Mouse (Mus musculus) CH12F3 (cell line): Measurements from ENCODE around the gene Rtn2.

ENCODE experiments used
- in situ Hi-C: fragments of 300-500 bp; cut with MboI; formaldehyde crosslinking; loops from 2 replicates; pipeline ENCODE4 v1.14.3; 2020; ENCODE audit warnings: low sequenced_read_pairs

Rtn2 gene

GRCm38 (mm10) chr7:19341761-19342409, 59.5 kb downstream of the Rtn2 start:
- in situ Hi-C loops, result loop anchor here (5.0 kb wide), 1 partner anchor 35 kb away; no protein-coding TSS in a partner anchor

GRCm38 (mm10) chr7:19342481-19343027, 60.1 kb downstream of the Rtn2 start:
- in situ Hi-C loops, result loop anchor here (5.0 kb wide), 1 partner anchor 35 kb away; no protein-coding TSS in a partner anchor

DNA sequence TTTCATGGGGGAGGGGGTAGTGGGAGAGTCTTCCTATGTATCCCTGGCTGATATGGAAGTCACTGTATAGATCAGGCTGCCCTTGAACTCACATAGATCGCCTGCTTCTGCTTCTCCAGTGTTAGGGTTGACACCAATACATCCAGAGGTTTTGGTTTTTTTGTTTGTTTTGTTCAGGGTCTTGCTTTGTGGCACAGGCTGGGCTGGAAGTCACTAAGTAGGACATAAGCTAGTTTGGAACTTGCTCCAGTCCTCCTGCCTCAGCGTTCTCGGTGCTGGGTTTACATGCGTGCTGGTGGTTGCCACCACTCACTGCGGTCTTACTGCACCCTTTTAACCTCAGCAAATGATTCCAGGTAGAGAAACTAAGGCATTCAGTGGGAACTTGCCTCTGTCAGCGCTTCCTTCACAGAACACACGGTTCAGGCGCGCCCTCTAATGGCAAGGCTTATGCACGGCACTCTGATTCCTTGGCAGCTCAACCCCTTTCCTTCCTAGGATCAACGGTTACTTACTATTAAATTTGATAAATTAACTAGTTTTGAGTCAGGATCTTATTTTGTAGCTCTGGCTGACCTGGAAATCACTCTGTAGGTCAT, 60.9 kb downstream of the Rtn2 start:
- in situ Hi-C loops, result loop anchor here (5.0 kb wide), 1 partner anchor 36 kb away; no protein-coding TSS in a partner anchor

- in situ Hi-C loops, result loop anchor here (5.0 kb wide), 1 partner anchor 37 kb away; no protein-coding TSS in a partner anchor
Observed at GRCm38 (mm10) chr7:19344237-19344847, 61.9 kb downstream of the Rtn2 start, which contains the start of gene Ercc1. Gene Ercc1, plus strand, starts transcription at chr7:19344778.

DNA sequence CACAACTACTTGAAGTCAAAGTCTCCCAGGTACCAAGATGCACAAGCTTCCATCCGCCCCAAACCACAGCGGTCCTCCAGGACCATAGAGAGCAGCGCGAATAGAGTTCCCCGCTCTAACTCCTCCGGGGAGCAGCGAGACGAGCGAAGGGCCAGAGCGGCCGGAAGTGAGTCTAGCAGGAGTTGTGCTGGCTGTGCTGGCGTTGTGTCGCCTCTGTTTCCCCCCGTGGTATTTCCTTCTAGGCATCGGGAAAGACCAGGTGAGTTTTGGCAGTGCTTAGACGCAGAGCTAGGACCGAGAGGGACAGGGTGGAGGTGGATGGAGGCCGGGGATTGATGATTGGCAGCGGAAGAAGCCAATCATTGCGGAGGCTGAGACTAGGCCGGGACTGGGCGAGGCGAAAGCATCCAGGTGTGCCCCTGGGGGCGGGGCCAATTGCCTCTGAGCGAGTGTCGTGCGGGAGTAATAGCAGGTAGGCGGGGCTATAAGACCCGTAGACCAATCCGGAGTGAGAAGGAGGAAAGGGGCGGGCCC, 62.6 kb downstream of the Rtn2 start:
- in situ Hi-C loops, result loop anchor here (5.0 kb wide), 1 partner anchor 38 kb away; no protein-coding TSS in a partner anchor
